ENCODE assay signal across 9 mouse cellular contexts in the genomic region with DNA sequence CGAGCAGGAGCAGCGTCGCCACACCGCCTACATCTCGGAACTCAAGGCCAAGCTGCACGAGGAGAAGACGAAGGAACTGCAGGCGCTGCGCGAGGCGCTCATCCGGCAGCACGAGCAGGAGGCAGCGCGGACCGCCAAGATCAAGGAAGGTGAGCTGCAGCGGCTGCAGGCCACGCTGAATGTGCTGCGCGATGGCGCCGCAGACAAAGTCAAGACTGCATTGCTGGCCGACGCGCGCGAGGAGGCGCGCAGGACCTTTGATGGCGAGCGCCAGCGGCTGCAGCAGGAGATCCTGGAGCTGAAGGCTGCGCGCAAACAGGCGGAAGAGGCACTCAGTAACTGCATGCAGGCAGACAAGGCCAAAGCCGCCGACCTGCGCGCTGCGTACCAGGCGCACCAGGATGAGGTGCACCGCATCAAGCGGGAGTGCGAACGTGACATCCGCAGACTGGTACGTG. TPM values are rescaled to one million over a fixed set of nuclear protein-coding genes. Genes with fewer than 3 reads are reported as not detected.
A peak's percentile ranks its signal among the peaks of the same experiment; 100 is the strongest.
DNase-seq lines count a peak whose midpoint lies in the region; ATAC-seq and TF ChIP-seq lines count a peak whose summit lies in the region.
"Had no signal": no experiment of that assay in that cellular context is flagged by ENCODE, and none has a peak within 500 bp of the region (broad histone marks: within the 10 kb centered on the region; RNA-seq: fewer than 3 reads in every experiment).

No protein-coding gene starts in this region.

- H3K27ac ChIP-seq in forebrain, embryonic 16.5 days (ENCODE audit: low read length) = no peak overlapping the region
- peak overlapping the region; percentile 54 for H3K27ac ChIP-seq in midbrain, embryonic 15.5 days

- peak; percentile 5 for DNase-seq in kidney, postnatal 14 days
- no peak for DNase-seq in kidney, adult 18-20 months
- peak; percentile 29 for DNase-seq in cerebellum, adult 11 months
- DNase-seq in Muller cell, postnatal 12 days (ENCODE audit: inconsistent ontology term) = no peak
- DNase-seq in lung, adult 2 months = no peak
- no peak for DNase-seq in heart, postnatal 14 days

- peak; percentile 46 for ATAC-seq in forebrain, embryonic 16.5 days
- ATAC-seq in midbrain, embryonic 15.5 days (replicated peaks) = peak; percentile 73

- H3K9me3 ChIP-seq in forebrain, embryonic 16.5 days (ENCODE audit: control insufficient read depth, low read length) = no peaks in the 10 kb centered on the region
- H3K9me3 ChIP-seq in midbrain, embryonic 15.5 days = no peaks in the 10 kb centered on the region

- peak overlapping the region; percentile 51 for H3K9ac ChIP-seq in forebrain, embryonic 16.5 days (replicated peaks; ENCODE audit: low read depth, low read length)
- H3K9ac ChIP-seq in midbrain, embryonic 15.5 days = peak overlapping the region; percentile 31; the same call in 1 of the 2 replicates

- intact Hi-C loops in heart, postnatal 14 days (cut with DNase I) = no loop called here

- peaks cover 10% of the 10 kb centered on the region for H3K27me3 ChIP-seq in forebrain, embryonic 16.5 days (replicated peaks; ENCODE audit: control insufficient read depth, insufficient read depth, low read length)
- H3K27me3 ChIP-seq in midbrain, embryonic 15.5 days (replicated peaks) = peaks cover 22% of the 10 kb centered on the region; the same call in 1 of the 2 replicates

- peaks cover 10% of the 10 kb centered on the region for H3K4me1 ChIP-seq in forebrain, embryonic 16.5 days (replicated peaks; ENCODE audit: control insufficient read depth, insufficient read depth, low read length)
- H3K4me1 ChIP-seq in midbrain, embryonic 15.5 days = peaks cover 10% of the 10 kb centered on the region
- H3K4me1 ChIP-seq in lung, adult 2 months (ENCODE audit: control insufficient read depth, insufficient read depth, low read length) = no peaks in the 10 kb centered on the region

- no peak for TF ChIP-seq POLR2A in lung, adult 2 months (IDR thresholded peaks at IDR 0.05; ENCODE audit: borderline replicate concordance, extremely low read depth, low read depth, low read length)

- H3K36me3 ChIP-seq in forebrain, embryonic 16.5 days (ENCODE audit: control insufficient read depth, insufficient read depth) = 0 out of 2 replicates have a peak, but pooled peaks cover under 1% of the 10 kb centered on the region
- 0 out of 2 replicates have a peak, but pooled peaks cover 3% of the 10 kb centered on the region for H3K36me3 ChIP-seq in midbrain, embryonic 15.5 days (replicated peaks)

- no peak for TF ChIP-seq CTCF in lung, adult 2 months (IDR thresholded peaks at IDR 0.05; ENCODE audit: insufficient read depth, low read length)

- under 1% methylated on average over 47 of the region's 47 CpGs for WGBS in forebrain, embryonic 16.5 days
- WGBS in midbrain, embryonic 15.5 days = under 1% methylated on average over 47 of the region's 47 CpGs
- 12% methylated on average over 47 of the region's 47 CpGs for WGBS in lung, adult 2 months

- peak overlapping the region; percentile 36 for H3K4me3 ChIP-seq in forebrain, embryonic 16.5 days (replicated peaks; ENCODE audit: low read length)
- H3K4me3 ChIP-seq in midbrain, embryonic 15.5 days = peak overlapping the region; percentile 26
- H3K4me3 ChIP-seq in lung, adult 2 months (replicated peaks; ENCODE audit: extremely low read depth, low read depth, low read length) = no peak overlapping the region

- peak overlapping the region; percentile 53 for H3K4me2 ChIP-seq in forebrain, embryonic 16.5 days (ENCODE audit: low read length)
- peak overlapping the region; percentile 55 for H3K4me2 ChIP-seq in midbrain, embryonic 15.5 days

RNA-seq across cellular contexts. Expression of gene Gm1043, which starts 6.0 kb away (rescaled TPM):
- polyA plus RNA-seq in forebrain, embryonic 16.5 days (2015; fragmentation: Nextera tagmentation; extraction: Ambion mirVana) = 2.6 and 4.3 TPM in 2 replicates
- 2.6 and 2.8 TPM in 2 replicates for polyA plus RNA-seq in midbrain, embryonic 15.5 days (2015; fragmentation: Nextera tagmentation; extraction: Ambion mirVana)
- 0.28 and 0.38 TPM in 2 replicates for polyA plus RNA-seq in lung, adult 2 months (2012; rRNA removed)
- under 1 TPM in 1 of 2 experiments, not detected in 1; 0.02 TPM for total RNA-seq in heart, postnatal 14 days (2021)
- total RNA-seq: liver, adult 2 months had no signal

Comparison
In these comparisons a context has a peak if more than half of its experiments do, and no peak if none do; other contexts are left out.
1. DNase-seq: peak in kidney, postnatal 14 days (single experiment) and cerebellum, adult 11 months (single experiment); none in kidney, adult 18-20 months (single experiment), Muller cell, postnatal 12 days (single experiment), lung, adult 2 months (single experiment) and heart, postnatal 14 days (0 of 2).